Mouse (Mus musculus): ENCODE measurements around the gene Cst8. TPM values are rescaled to one million over a fixed set of nuclear protein-coding genes. Genes with fewer than 3 reads are reported as not detected.

Gene Cst8
- total RNA-seq, 1 experiment from 2014 or later = 64.7 TPM

Other genes with a start within 250 kb of the Cst8 start
- gene Nxt1, start 126.2 kb upstream of the Cst8 start, total RNA-seq (2021) = 20.2 and 20.8 TPM in 2 replicates
- 28.3 and 29.4 TPM in 2 replicates for gene Gzf1, start 117.8 kb upstream of the Cst8 start, total RNA-seq (2021)
- 4.5 and 7.9 TPM in 2 replicates for gene Napb, start 66.3 kb upstream of the Cst8 start, total RNA-seq (2021)
- not detected in 2 replicates for gene Cstl1, start 48.4 kb upstream of the Cst8 start, total RNA-seq (2021)
- gene Cst11, start 27.3 kb upstream of the Cst8 start, total RNA-seq (2021) = not detected in 2 replicates
- gene 8030411F24Rik, start 16.8 kb upstream of the Cst8 start, total RNA-seq (2021) = not detected in 2 replicates
- gene Cst12, start 9.4 kb upstream of the Cst8 start, total RNA-seq (2021) = not detected in 2 replicates
- not detected in 2 replicates for gene Cst13, start 21.3 kb downstream of the Cst8 start, total RNA-seq (2021)
- gene Cst9, start 36.4 kb downstream of the Cst8 start, total RNA-seq (2021) = not detected in 2 replicates
- 0.93 and 2.4 TPM in 2 replicates for gene 9230104L09Rik, start 66.3 kb downstream of the Cst8 start, total RNA-seq (2021)
- 867 and 955 TPM in 2 replicates for gene Cst3, start 76.9 kb downstream of the Cst8 start, total RNA-seq (2021)
- gene Gm1330, start 204.5 kb downstream of the Cst8 start, total RNA-seq (2021) = not detected in 2 replicates
- gene Gm10750, start 218.5 kb downstream of the Cst8 start, total RNA-seq (2021) = not detected in 2 replicates